Mouse (Mus musculus) right cerebral cortex, adult 18-20 months (tissue): ENCODE data around the gene Vps29.
A peak's percentile ranks its signal among the peaks of the same experiment; 100 is the strongest.

Experiments used
- DNase-seq: peaks from one replicate; pipeline ENCODE4 v3.0.0; 2022; ENCODE audit warnings: mixed read lengths

Gene Vps29

DNA sequence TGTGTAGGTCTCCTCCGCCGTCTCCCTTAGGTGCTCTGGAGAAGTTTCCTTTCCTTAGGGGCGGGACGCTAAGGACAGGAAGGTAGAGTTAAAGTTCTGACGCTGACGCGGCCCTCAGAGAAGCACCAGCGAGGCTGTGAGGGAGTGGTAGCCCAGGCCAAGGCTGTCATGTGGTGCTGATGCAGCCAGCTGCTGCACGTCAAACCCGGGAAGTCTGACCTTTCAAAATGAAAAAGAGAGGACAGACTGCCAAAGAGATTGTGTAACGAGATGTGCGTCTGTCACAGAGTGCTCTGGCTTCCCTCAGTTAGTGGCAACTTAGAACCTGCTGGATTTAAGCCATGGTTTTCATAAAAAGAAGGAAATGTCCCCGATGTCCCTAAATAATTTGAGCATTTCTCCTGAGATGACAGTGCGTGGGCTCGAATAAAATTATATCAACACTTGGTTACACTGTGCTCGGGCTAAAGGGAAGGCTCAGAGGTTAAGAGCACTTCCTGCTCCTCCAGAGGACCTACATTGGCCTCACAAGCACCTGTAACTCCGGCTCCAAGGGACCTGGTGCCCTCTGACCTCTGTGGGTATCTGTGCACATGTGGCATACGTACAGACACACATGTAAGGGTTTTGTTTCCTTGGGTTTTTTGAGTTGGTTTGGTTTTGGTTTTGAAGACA is 46.6 kb downstream of the Vps29 start:
- DNase-seq, result peak; percentile 64

DNA sequence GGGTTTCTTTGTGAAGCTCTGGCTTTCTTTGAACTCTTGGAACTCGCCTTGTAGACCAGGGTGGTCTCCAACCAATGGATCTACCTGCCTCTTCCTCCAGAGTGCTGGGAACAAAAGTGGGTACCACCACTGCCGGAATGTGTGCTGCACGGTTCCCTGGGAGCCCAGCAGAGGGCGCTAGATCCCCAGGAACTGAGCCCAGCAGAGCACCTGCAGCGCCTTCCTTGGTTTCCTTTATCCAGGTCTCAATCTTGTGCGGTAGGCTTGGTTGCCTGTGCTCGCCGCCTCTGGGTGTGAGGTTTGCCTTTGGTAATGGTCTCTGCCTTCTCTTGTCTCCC is 47.1 kb downstream of the Vps29 start:
- DNase-seq, result peak; percentile 74

DNA sequence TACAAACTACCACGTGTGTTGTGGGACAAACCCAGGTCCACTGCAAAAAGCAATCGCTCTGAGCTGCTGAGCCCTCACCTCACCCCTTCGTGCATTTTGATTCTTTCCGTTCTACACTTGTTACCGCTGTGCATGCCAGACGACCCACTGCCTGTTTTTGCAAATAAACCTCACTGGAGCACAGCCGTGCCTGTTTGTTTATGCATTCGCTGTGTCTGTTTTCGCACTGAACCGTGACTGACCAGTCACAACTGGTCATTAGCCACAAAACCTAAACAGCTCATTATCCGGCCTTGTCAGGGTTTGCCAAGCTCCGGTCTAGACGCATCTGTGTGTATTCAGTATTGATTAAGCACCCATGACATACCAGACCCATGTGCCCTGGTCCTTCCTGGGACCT is 48.0 kb downstream of the Vps29 start:
- DNase-seq, result no peak

GRCm38 (mm10) chr5:122402772-122403171 is 48.6 kb downstream of the Vps29 start:
- peak; percentile 69 for DNase-seq

- DNase-seq, result no peak
Observed at GRCm38 (mm10) chr5:122403362-122403761, 49.2 kb downstream of the Vps29 start.

- DNase-seq, result no peak
Observed at GRCm38 (mm10) chr5:122405537-122405936, 51.4 kb downstream of the Vps29 start.

GRCm38 (mm10) chr5:122409692-122410645 is 55.8 kb downstream of the Vps29 start:
- DNase-seq, result no peak

- DNase-seq, result no peak
Observed at GRCm38 (mm10) chr5:122411892-122412291, 57.7 kb downstream of the Vps29 start.

- no peak for DNase-seq
Observed at GRCm38 (mm10) chr5:122412826-122413225, 58.7 kb downstream of the Vps29 start.

DNA sequence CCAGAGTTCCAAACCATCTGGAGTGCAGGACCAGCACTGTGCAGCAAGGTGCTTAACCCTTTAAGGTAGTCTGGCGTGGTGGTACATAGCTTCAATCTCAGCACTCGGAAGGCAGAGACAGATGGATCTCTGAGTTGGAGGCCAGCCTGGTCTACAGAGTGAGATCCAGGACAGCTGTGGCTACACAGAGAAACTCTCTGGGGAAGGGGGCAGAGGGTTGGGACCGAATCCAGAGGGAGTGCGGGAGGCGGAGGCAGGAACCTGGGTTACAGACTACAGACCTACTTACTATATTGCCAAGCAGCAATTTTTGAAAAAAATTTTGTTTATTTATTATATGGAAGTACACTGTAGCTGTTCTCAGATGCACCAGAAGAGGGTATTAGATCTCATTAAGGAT is 60.2 kb downstream of the Vps29 start:
- no peak for DNase-seq
